Mouse (Mus musculus): ENCODE data around the gene Pdss1. TPM values are rescaled to one million over a fixed set of nuclear protein-coding genes. Genes with fewer than 3 reads are reported as not detected.
A peak's percentile ranks its signal among the peaks of the same experiment; 100 is the strongest.
"Not testable (repeated sequence)": the region's sequence is repeated elsewhere in the genome, so short reads cannot be mapped to it uniquely, and the experiment has no call there.

Gene Pdss1
- total RNA-seq (2021) = 10 to 100 TPM; 14.6 to 15.0 TPM
- long read RNA-seq, experiment 1, partial matches to known transcripts = 1 of 7 reads
- long read RNA-seq, experiment 1, other reads (novel, unspliced or antisense) = 2 of 7 reads
- long read RNA-seq, experiment 2, partial matches to known transcripts = 1 of 13 reads
- long read RNA-seq, experiment 2, other reads (novel, unspliced or antisense) = 8 of 13 reads

- intact Hi-C loops (cut with DNase I) = loop anchor here (1.0 to 2.0 kb wide), 2 partner anchors 145 to 173 kb away; partner anchors contain the start of genes Abi1 and Acbd5
These were observed at the start of gene Pdss1 for GRCm38 (mm10) chr2:22895282-22896273. Pdss1 (plus strand) TSS chr2:22895522.

GRCm38 (mm10) chr2:22851900-22852299, 43.4 kb upstream of the Pdss1 start:
- no peak for DNase-seq (ENCODE audit: low spot score in 2 of 2)
- intact Hi-C loops (cut with DNase I) = no loop called here

More at GRCm38 (mm10) chr2:22895282-22896273, at the start of gene Pdss1:
- peak; percentile 89 to 94 for DNase-seq (ENCODE audit: low spot score in 2 of 2)

GRCm38 (mm10) chr2:22857501-22857900, 37.8 kb upstream of the Pdss1 start:
- intact Hi-C loops (cut with DNase I) = no loop called here
- DNase-seq (ENCODE audit: low spot score in 2 of 2) = peak; percentile 7 to 49

- intact Hi-C loops (cut with DNase I) = loop anchor here (5.0 kb wide), 2 partner anchors 905 to 920 kb away; no protein-coding TSS in a partner anchor
- DNase-seq (ENCODE audit: low spot score in 2 of 2) = no peak
These were observed 33.1 kb upstream of the Pdss1 start for GRCm38 (mm10) chr2:22862194-22862593.

- peak; percentile 61 to 75 for DNase-seq (ENCODE audit: low spot score in 2 of 2)
- intact Hi-C loops (cut with DNase I) = loop anchor here (1.0 to 5.0 kb wide), 3 partner anchors 106 to 922 kb away; no protein-coding TSS in a partner anchor
These were observed 30.8 kb upstream of the Pdss1 start for GRCm38 (mm10) chr2:22864394-22865037.

- intact Hi-C loops (cut with DNase I) = no loop called here
- DNase-seq (ENCODE audit: low spot score in 2 of 2) = no peak
These were observed 29.5 kb upstream of the Pdss1 start for GRCm38 (mm10) chr2:22865818-22866217.

- intact Hi-C loops (cut with DNase I) = no loop called here
- DNase-seq (ENCODE audit: low spot score in 2 of 2) = no peak
These were observed 28.4 kb upstream of the Pdss1 start for GRCm38 (mm10) chr2:22866894-22867424.

- no peak for DNase-seq (ENCODE audit: low spot score in 2 of 2)
- intact Hi-C loops (cut with DNase I) = no loop called here
These were observed 22.2 kb upstream of the Pdss1 start for GRCm38 (mm10) chr2:22873159-22873558.

GRCm38 (mm10) chr2:22874628-22875027, 20.7 kb upstream of the Pdss1 start:
- intact Hi-C loops (cut with DNase I) = no loop called here
- DNase-seq (ENCODE audit: low spot score in 2 of 2) = no peak

- DNase-seq (ENCODE audit: low spot score in 2 of 2) = no peak
- intact Hi-C loops (cut with DNase I) = no loop called here
These were observed 18.7 kb upstream of the Pdss1 start for GRCm38 (mm10) chr2:22876614-22877013.

GRCm38 (mm10) chr2:22878781-22879180, 16.5 kb upstream of the Pdss1 start:
- intact Hi-C loops (cut with DNase I) = no loop called here
- DNase-seq (ENCODE audit: low spot score in 2 of 2) = no peak

- DNase-seq (ENCODE audit: low spot score in 2 of 2); intact Hi-C loops (cut with DNase I): not testable (repeated sequence)
These were observed 14.6 kb upstream of the Pdss1 start for GRCm38 (mm10) chr2:22880726-22881125.

GRCm38 (mm10) chr2:22894932-22895281, 415 bp upstream of the Pdss1 start:
- intact Hi-C loops (cut with DNase I) = loop anchor here (1.0 to 2.0 kb wide), 2 partner anchors 145 to 174 kb away; partner anchors contain the start of genes Abi1 and Acbd5
- DNase-seq (ENCODE audit: low spot score in 2 of 2) = no peak

GRCm38 (mm10) chr2:22903947-22904346, 8.6 kb downstream of the Pdss1 start:
- intact Hi-C loops (cut with DNase I) = no loop called here
- DNase-seq (ENCODE audit: low spot score in 2 of 2) = no peak

- DNase-seq (ENCODE audit: low spot score in 2 of 2) = no peak
- intact Hi-C loops (cut with DNase I) = no loop called here
These were observed 19.1 kb downstream of the Pdss1 start for GRCm38 (mm10) chr2:22914421-22914820.

- intact Hi-C loops (cut with DNase I) = no loop called here
- no peak for DNase-seq (ENCODE audit: low spot score in 2 of 2)
These were observed 23.3 kb downstream of the Pdss1 start for GRCm38 (mm10) chr2:22918651-22919050.

GRCm38 (mm10) chr2:22925911-22926310, 30.6 kb downstream of the Pdss1 start:
- DNase-seq (ENCODE audit: low spot score in 2 of 2); intact Hi-C loops (cut with DNase I): not testable (repeated sequence)

- peak in 1 of 2 experiments; percentile 33 for DNase-seq (ENCODE audit: low spot score in 2 of 2)
- intact Hi-C loops (cut with DNase I) = no loop called here
These were observed 32.9 kb downstream of the Pdss1 start for GRCm38 (mm10) chr2:22928259-22928658.

GRCm38 (mm10) chr2:22933556-22933955, 38.2 kb downstream of the Pdss1 start:
- intact Hi-C loops (cut with DNase I) = no loop called here
- no peak for DNase-seq (ENCODE audit: low spot score in 2 of 2)
